Mouse (Mus musculus) MEL (cell line): ENCODE data around the gene Fam184b.

Experiments used
- BHLHE40 ChIP-seq: IDR thresholded peaks from 2 replicates; pipeline ENCODE4 v1.6.1; 2012; ENCODE audit warnings: low read depth, mild to moderate bottlenecking, inconsistent platforms, low read length, improper control_type of control experiment, borderline replicate concordance
- EP300 ChIP-seq, 2 experiments: IDR thresholded peaks; 2 replicates each; pipeline ENCODE4 v1.6.1; 2011; ENCODE audit warnings: improper control_type of control experiment in 2 of 2, low read length in 2 of 2, low read depth in 1 of 2, mild to moderate bottlenecking in 1 of 2

- TF ChIP-seq BHLHE40 (no peak), EP300 (IDR thresholded peaks at IDR 0.05; ENCODE audit: low read depth in 1 of 2, low read length in 2 of 2) (no peak)
Measured at GRCm38 (mm10) chr5:45526338-45526737, 113.1 kb downstream of the Fam184b start.
